Mouse (Mus musculus): ENCODE data around the gene Cdkn1b.
A peak's percentile ranks its signal among the peaks of the same experiment; 100 is the strongest.

Cdkn1b gene

GRCm38 (mm10) chr6:134903891-134904884 is 16.0 kb upstream of the Cdkn1b start:
- no peak for DNase-seq (ENCODE audit: low read depth)

- DNase-seq (ENCODE audit: low read depth), result no peak
These were observed 14.4 kb upstream of the Cdkn1b start for GRCm38 (mm10) chr6:134905811-134906210.

GRCm38 (mm10) chr6:134914523-134914922 is 5.7 kb upstream of the Cdkn1b start:
- no peak for DNase-seq (ENCODE audit: low read depth)

- DNase-seq (ENCODE audit: low read depth), result no peak
These were observed 3.6 kb upstream of the Cdkn1b start for GRCm38 (mm10) chr6:134916641-134917040.

GRCm38 (mm10) chr6:134917087-134917486 is 3.1 kb upstream of the Cdkn1b start:
- no peak for DNase-seq (ENCODE audit: low read depth)

GRCm38 (mm10) chr6:134918769-134919168 is 1.4 kb upstream of the Cdkn1b start:
- DNase-seq (ENCODE audit: low read depth), result no peak

- no peak for DNase-seq (ENCODE audit: low read depth)
These were observed 551 bp upstream of the Cdkn1b start for GRCm38 (mm10) chr6:134919511-134920189.

- DNase-seq (ENCODE audit: low read depth), result no peak
These were observed 953 bp downstream of the Cdkn1b start for GRCm38 (mm10) chr6:134921014-134921694.

- no peak for DNase-seq (ENCODE audit: low read depth)
These were observed 1.7 kb downstream of the Cdkn1b start for GRCm38 (mm10) chr6:134921695-134922510.

- DNase-seq (ENCODE audit: low read depth), result no peak
These were observed 2.5 kb downstream of the Cdkn1b start for GRCm38 (mm10) chr6:134922511-134923195.

GRCm38 (mm10) chr6:134923670-134924069 is 3.5 kb downstream of the Cdkn1b start:
- DNase-seq (ENCODE audit: low read depth), result no peak

GRCm38 (mm10) chr6:134924262-134924661 is 4.1 kb downstream of the Cdkn1b start:
- no peak for DNase-seq (ENCODE audit: low read depth)

- no peak for DNase-seq (ENCODE audit: low read depth)
These were observed 5.6 kb downstream of the Cdkn1b start for GRCm38 (mm10) chr6:134925673-134926337.

- DNase-seq (ENCODE audit: low read depth), result no peak
These were observed 6.1 kb downstream of the Cdkn1b start for GRCm38 (mm10) chr6:134926338-134926705.

GRCm38 (mm10) chr6:134926803-134927594 is 6.8 kb downstream of the Cdkn1b start:
- no peak for DNase-seq (ENCODE audit: low read depth)

GRCm38 (mm10) chr6:134927595-134928095 is 7.4 kb downstream of the Cdkn1b start:
- no peak for DNase-seq (ENCODE audit: low read depth)

GRCm38 (mm10) chr6:134928096-134928888 is 8.1 kb downstream of the Cdkn1b start:
- DNase-seq (ENCODE audit: low read depth), result peak; percentile 76

- no peak for DNase-seq (ENCODE audit: low read depth)
These were observed 8.7 kb downstream of the Cdkn1b start for GRCm38 (mm10) chr6:134928889-134929310.

GRCm38 (mm10) chr6:134929926-134930325 is 9.7 kb downstream of the Cdkn1b start:
- no peak for DNase-seq (ENCODE audit: low read depth)
